ENCODE assay signal across 18 mouse cellular contexts in genomic region chr10:77212354-77213120, GRCm38 (mm10). TPM values are rescaled to one million over a fixed set of nuclear protein-coding genes. Genes with fewer than 3 reads are reported as not detected.
DNase-seq lines count a peak whose midpoint lies in the region; ATAC-seq lines count a peak whose summit lies in the region.
"Had no signal": no experiment of that assay in that cellular context is flagged by ENCODE, and none has a peak within 500 bp of the region (broad histone marks: within the 10 kb centered on the region; RNA-seq: fewer than 3 reads in every experiment).

No protein-coding gene starts in this region.

- DNase-seq in hindbrain, embryonic 10.5 days (ENCODE audit: low spot score): no peak
- no peak for DNase-seq in hindbrain, embryonic 14.5 days (ENCODE audit: low spot score)
- DNase-seq in lung, postnatal 25 days (ENCODE audit: low spot score): no peak
- peak; percentile 48 for DNase-seq in NIH3T3 (ENCODE audit: low read depth)
- no peak for DNase-seq in layer of hippocampus, postnatal 14 days (ENCODE audit: low spot score in 2 of 2)
- DNase-seq in thymus, postnatal 36 days: no peak
- DNase-seq: cerebellum, postnatal 36 days; heart, adult 2 months; heart, postnatal 36 days had no signal

- no peak overlapping the region for H3K9ac ChIP-seq in hindbrain, embryonic 14.5 days
- H3K9ac ChIP-seq in lung, embryonic 15.5 days: no peak overlapping the region
- H3K9ac ChIP-seq in liver, embryonic 15.5 days: no peak overlapping the region
- H3K9ac ChIP-seq: embryonic facial prominence, embryonic 13.5 days; forebrain, embryonic 13.5 days had no signal

- peaks cover 52% of the 10 kb centered on the region for H3K4me1 ChIP-seq in hindbrain, embryonic 10.5 days (replicated peaks)
- 0 out of 2 replicates have a peak, but pooled peaks cover 5% of the 10 kb centered on the region for H3K4me1 ChIP-seq in hindbrain, embryonic 14.5 days (replicated peaks; ENCODE audit: control insufficient read depth, insufficient read depth, low read length)
- H3K4me1 ChIP-seq in lung, embryonic 15.5 days: peaks cover 60% of the 10 kb centered on the region
- H3K4me1 ChIP-seq in liver, embryonic 15.5 days (replicated peaks): peaks cover 84% of the 10 kb centered on the region

- no peaks in the 10 kb centered on the region for H3K36me3 ChIP-seq in hindbrain, embryonic 10.5 days
- H3K36me3 ChIP-seq in hindbrain, embryonic 14.5 days (replicated peaks; ENCODE audit: control insufficient read depth, insufficient read depth): no peaks in the 10 kb centered on the region
- no peaks in the 10 kb centered on the region for H3K36me3 ChIP-seq in lung, embryonic 15.5 days
- no peaks in the 10 kb centered on the region for H3K36me3 ChIP-seq in liver, embryonic 15.5 days (replicated peaks)
- H3K36me3 ChIP-seq: embryonic facial prominence, embryonic 13.5 days; G1E had no signal

- no peaks in the 10 kb centered on the region for H3K27me3 ChIP-seq in hindbrain, embryonic 10.5 days (ENCODE audit: insufficient read depth, poor library complexity, severe bottlenecking)
- no peaks in the 10 kb centered on the region for H3K27me3 ChIP-seq in hindbrain, embryonic 14.5 days (ENCODE audit: control insufficient read depth, insufficient read depth, low read length)
- H3K27me3 ChIP-seq in lung, embryonic 15.5 days: no peaks in the 10 kb centered on the region
- H3K27me3 ChIP-seq in liver, embryonic 15.5 days: no peaks in the 10 kb centered on the region
- H3K27me3 ChIP-seq: embryonic facial prominence, embryonic 13.5 days; forebrain, embryonic 13.5 days had no signal

- no peak for ATAC-seq in hindbrain, embryonic 14.5 days (ENCODE audit: low FRiP score)
- ATAC-seq in lung, embryonic 15.5 days (ENCODE audit: borderline replicate concordance, extremely low read depth, low FRiP score, low TSS enrichment): no peak
- ATAC-seq in liver, embryonic 15.5 days (ENCODE audit: insufficient read depth): no peak
- ATAC-seq: activated CD4-positive, CD25-positive, alpha-beta regulatory T cell, adult 4 months; forebrain, embryonic 13.5 days; inflammation-experienced regulatory T-cells, adult 6 months had no signal

- WGBS in hindbrain, embryonic 10.5 days: 74% methylated on average over 6 of the region's 6 CpGs
- 82% methylated on average over 6 of the region's 6 CpGs for WGBS in hindbrain, embryonic 14.5 days
- WGBS in lung, embryonic 15.5 days: 71% methylated on average over 6 of the region's 6 CpGs
- WGBS in liver, embryonic 15.5 days (ENCODE audit: insufficient replicate concordance): 82% methylated on average over 6 of the region's 6 CpGs

- H3K9me3 ChIP-seq in hindbrain, embryonic 10.5 days: no peaks in the 10 kb centered on the region
- no peaks in the 10 kb centered on the region for H3K9me3 ChIP-seq in hindbrain, embryonic 14.5 days (ENCODE audit: control insufficient read depth, low read length)
- H3K9me3 ChIP-seq in lung, embryonic 15.5 days: no peaks in the 10 kb centered on the region
- H3K9me3 ChIP-seq in liver, embryonic 15.5 days (replicated peaks): no peaks in the 10 kb centered on the region
- H3K9me3 ChIP-seq: embryonic facial prominence, embryonic 13.5 days; forebrain, embryonic 13.5 days had no signal

- no peak overlapping the region for H3K4me2 ChIP-seq in hindbrain, embryonic 14.5 days (replicated peaks)
- H3K4me2 ChIP-seq in lung, embryonic 15.5 days: no peak overlapping the region
- H3K4me2 ChIP-seq in liver, embryonic 15.5 days: peak overlapping the region; percentile 66
- H3K4me2 ChIP-seq: embryonic facial prominence, embryonic 13.5 days; forebrain, embryonic 13.5 days had no signal

- peak overlapping the region; percentile 73 for H3K27ac ChIP-seq in hindbrain, embryonic 10.5 days
- no peak overlapping the region for H3K27ac ChIP-seq in hindbrain, embryonic 14.5 days
- peak overlapping the region; percentile 34; the same call in 1 of the 2 replicates for H3K27ac ChIP-seq in lung, embryonic 15.5 days
- H3K27ac ChIP-seq in liver, embryonic 15.5 days (replicated peaks): peak overlapping the region; percentile 93
- H3K27ac ChIP-seq: forebrain, embryonic 13.5 days; heart, adult 2 months had no signal

- H3K4me3 ChIP-seq in hindbrain, embryonic 10.5 days: no peak overlapping the region
- H3K4me3 ChIP-seq in hindbrain, embryonic 14.5 days (replicated peaks; ENCODE audit: low read length): no peak overlapping the region
- no peak overlapping the region for H3K4me3 ChIP-seq in lung, embryonic 15.5 days
- H3K4me3 ChIP-seq in liver, embryonic 15.5 days (replicated peaks): peak overlapping the region; percentile 38
- H3K4me3 ChIP-seq: embryonic facial prominence, embryonic 13.5 days; forebrain, embryonic 13.5 days; heart, adult 2 months had no signal

RNA-seq across cellular contexts. Expression of gene Col18a1, which starts 46.2 kb away (rescaled TPM):
- 147 and 167 TPM in 2 replicates for polyA plus RNA-seq in hindbrain, embryonic 10.5 days (2016; fragmentation: Nextera tagmentation; extraction: Ambion mirVana)
- polyA plus RNA-seq in hindbrain, embryonic 14.5 days (2014; fragmentation: Nextera tagmentation; extraction: Ambion mirVana): 38.6 and 51.2 TPM in 2 replicates
- polyA plus RNA-seq in lung, embryonic 15.5 days (2015; fragmentation: Nextera tagmentation; extraction: Ambion mirVana): 263 and 283 TPM in 2 replicates
- 66.0 and 88.2 TPM in 2 replicates for polyA plus RNA-seq in liver, embryonic 15.5 days (2015; fragmentation: Nextera tagmentation; extraction: Ambion mirVana)
- 1 to 10 TPM; 7.3 to 9.8 TPM for total RNA-seq in layer of hippocampus, postnatal 14 days (2021)
- total RNA-seq: megakaryocyte-erythroid progenitor cell, adult 5-6 weeks; neutrophil, adult 5-6 weeks had no signal

RNA-seq across cellular contexts. Expression of gene Pofut2, which starts 46.5 kb away (rescaled TPM):
- 77.0 and 86.6 TPM in 2 replicates for polyA plus RNA-seq in hindbrain, embryonic 10.5 days (2016; fragmentation: Nextera tagmentation; extraction: Ambion mirVana)
- polyA plus RNA-seq in hindbrain, embryonic 14.5 days (2014; fragmentation: Nextera tagmentation; extraction: Ambion mirVana): 53.2 and 53.3 TPM in 2 replicates
- polyA plus RNA-seq in lung, embryonic 15.5 days (2015; fragmentation: Nextera tagmentation; extraction: Ambion mirVana): 128 and 139 TPM in 2 replicates
- polyA plus RNA-seq in liver, embryonic 15.5 days (2015; fragmentation: Nextera tagmentation; extraction: Ambion mirVana): 23.8 and 27.2 TPM in 2 replicates
- 10 to 100 TPM; 32.2 to 36.7 TPM for total RNA-seq in layer of hippocampus, postnatal 14 days (2021)
